Mouse (Mus musculus) neutrophil, adult 83 days (primary cell): ENCODE results near the gene Tsnaxip1. TPM values are rescaled to one million over a fixed set of nuclear protein-coding genes. Genes with fewer than 3 reads are reported as not detected.

Experiments used
- total RNA-seq, 2 experiments: library from RNA; stranded (reverse); gene quantifications; one replicate each; pipeline ENCODE4 v1.2.4; 2023

The Tsnaxip1 gene
- total RNA-seq = not detected

DNA sequence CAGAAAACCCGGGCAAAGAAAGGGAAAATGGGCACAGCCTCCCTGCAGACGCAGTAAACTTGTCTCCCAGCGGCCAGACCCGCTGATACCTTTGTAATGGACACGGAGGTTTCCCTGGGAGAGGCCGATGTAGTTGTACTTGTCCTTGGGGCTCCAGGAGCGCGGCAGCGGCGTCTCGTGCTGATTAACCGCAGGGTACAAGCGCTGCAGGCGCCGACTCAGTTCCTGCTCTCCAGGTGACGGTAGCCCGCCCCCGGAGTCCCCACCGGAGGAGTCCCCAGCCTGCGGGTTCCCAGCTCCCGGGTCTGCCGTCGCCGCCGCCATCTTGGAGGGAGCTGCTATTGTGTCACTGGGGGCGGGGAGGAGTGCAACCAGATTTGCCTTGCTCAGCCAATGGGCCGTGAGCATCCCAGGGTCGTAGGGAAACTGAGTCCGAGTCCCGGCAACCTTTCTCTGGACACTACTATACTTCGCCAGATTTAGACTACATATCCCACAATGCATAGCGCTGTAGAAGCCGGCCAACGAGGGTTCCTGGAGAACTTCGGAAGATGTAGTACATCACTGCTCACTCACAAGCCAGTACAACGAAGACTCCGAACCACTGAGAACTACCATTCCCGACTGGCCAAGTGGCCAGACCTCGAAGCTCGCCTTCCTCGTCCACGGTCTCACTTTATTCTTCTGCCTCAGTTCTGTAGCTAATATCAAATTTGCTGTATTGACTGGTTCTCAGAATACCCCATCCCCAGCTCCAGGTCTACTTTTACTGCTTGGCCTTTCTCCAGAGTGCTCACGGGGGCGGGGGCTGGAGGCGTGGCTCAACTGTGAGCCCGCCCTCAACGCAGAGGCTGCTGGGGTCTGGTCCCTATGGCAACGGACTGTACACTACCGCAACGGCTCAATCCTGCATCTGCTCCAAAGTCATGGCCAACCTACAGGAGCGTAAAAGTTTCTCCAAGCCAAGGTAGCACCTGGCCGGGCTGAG is at the start of gene Tsnaxip1, which contains the start of gene Ranbp10:
Tsnaxip1 (plus strand) TSS at position 871 of the 988 bp plus-strand sequence.
Ranbp10 (minus strand) TSS at position 490 of the 988 bp plus-strand sequence.

DNA sequence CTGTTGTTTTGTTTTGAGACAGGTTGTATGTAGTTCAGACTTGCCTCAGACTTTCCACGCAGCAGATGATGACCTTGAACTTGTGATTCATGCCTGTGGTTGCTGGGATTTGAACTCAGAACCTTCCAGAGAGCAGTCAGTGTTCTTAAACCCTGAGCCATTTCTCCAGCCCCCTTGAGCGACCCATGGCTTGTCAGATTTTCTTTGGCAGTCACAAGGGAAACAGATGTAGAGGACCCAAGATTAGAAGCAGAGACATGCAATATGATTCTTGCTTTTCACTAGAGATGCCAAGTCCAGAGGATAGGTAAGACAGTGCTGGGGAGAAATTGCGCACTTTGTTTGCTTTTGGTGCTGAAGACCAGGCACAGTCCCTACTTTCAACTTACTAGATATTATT is 25.6 kb downstream of the Tsnaxip1 start, which contains the start of gene Cenpt:
Cenpt (minus strand) TSS at position 101 of the 400 bp plus-strand sequence.

DNA sequence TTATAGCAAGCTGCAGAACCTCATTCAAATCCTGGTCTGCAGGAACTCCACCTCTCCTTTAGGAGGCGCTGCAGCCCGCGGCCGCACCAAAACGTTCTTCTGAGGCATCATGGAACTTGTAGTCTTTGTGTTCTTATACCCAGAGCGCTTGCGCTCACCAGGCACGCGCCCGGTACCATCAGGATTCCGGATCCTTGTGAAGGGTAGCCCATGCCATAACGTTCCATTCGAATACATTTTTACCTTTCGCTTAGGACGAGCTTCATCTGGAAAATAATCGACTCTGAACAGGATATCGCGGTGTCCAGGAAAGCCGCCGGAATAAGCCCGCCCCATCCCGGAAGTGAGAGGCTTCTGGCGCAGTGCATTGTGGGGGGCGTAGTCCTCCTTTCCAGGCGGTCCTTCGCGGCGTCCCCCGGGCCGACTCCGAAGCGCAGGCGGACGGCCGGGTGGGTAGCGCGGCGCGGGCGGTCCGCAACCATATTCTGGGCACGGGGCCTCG is 27.2 kb downstream of the Tsnaxip1 start, which contains the start of gene Thap11:
Thap11 (plus strand) TSS at position 418 of the 502 bp plus-strand sequence.

GRCm38 (mm10) chr8:105860143-105860981 is 32.8 kb downstream of the Tsnaxip1 start, which contains the start of gene Nutf2:
TSS of gene Nutf2 (plus strand) at chr8:105860580.

GRCm38 (mm10) chr8:105880754-105881520 is 53.4 kb downstream of the Tsnaxip1 start, which contains the start of gene Edc4:
TSS of gene Edc4 (plus strand) at chr8:105880881.

DNA sequence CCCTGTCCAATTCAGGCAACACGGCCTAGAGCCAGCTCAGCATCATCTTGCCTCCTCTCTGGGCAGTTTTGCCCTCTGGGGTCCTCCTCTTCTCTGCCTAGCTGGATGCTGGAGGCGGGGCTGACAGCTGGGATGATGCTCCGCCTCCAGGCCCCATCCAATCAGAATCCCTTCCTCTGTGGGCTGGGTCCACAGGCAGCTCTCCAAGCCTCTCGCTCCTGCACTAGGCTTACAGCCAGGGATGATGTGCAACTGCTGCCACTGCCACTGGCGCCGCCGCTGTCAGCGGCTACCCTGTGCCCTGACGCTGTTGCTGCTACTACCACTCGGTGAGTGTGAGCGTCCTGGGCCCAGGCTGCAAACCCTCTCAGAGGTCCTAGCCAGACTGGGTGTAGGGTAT is 65.8 kb downstream of the Tsnaxip1 start, which contains the start of gene Nrn1l:
Nrn1l (plus strand) TSS at position 229 of the 400 bp plus-strand sequence.

Other genes with a start within 250 kb of the Tsnaxip1 start
- gene Ripor1, start 222.5 kb upstream of the Tsnaxip1 start, total RNA-seq = 10 to 100 TPM; 16.3 to 18.2 TPM
- gene Ctcf, start 191.2 kb upstream of the Tsnaxip1 start, total RNA-seq = 100 to 1,000 TPM in 1 of 2 experiments, 10 to 100 TPM in 1; 89.8 to 102 TPM
- gene Agrp, start 190.3 kb upstream of the Tsnaxip1 start, total RNA-seq = under 1 TPM in 1 of 2 experiments, not detected in 1; 0.66 TPM
- gene Carmil2, start 141.5 kb upstream of the Tsnaxip1 start, total RNA-seq = 10 to 100 TPM in 1 of 2 experiments, 1 to 10 TPM in 1; 9.1 to 10.2 TPM
- 10 to 100 TPM; 28.2 to 31.5 TPM for gene Acd, start 126.6 kb upstream of the Tsnaxip1 start, total RNA-seq
- gene Pard6a, start 126.6 kb upstream of the Tsnaxip1 start, total RNA-seq = 1 to 10 TPM; 6.2 to 9.9 TPM
- not detected for gene 4933405L10Rik, start 120.1 kb upstream of the Tsnaxip1 start, total RNA-seq
- 10 to 100 TPM in 1 of 2 experiments, 1 to 10 TPM in 1; 8.0 to 10.5 TPM for gene Enkd1, start 119.5 kb upstream of the Tsnaxip1 start, total RNA-seq
- gene Gfod2, start 69.1 kb upstream of the Tsnaxip1 start, total RNA-seq = 1 to 10 TPM; 1.1 to 1.4 TPM
- gene Ranbp10, start 381 bp upstream of the Tsnaxip1 start, total RNA-seq = 10 to 100 TPM; 23.7 to 27.3 TPM
- gene Cenpt, start 25.5 kb downstream of the Tsnaxip1 start, total RNA-seq = 10 to 100 TPM; 15.2 to 21.5 TPM
- gene Thap11, start 27.4 kb downstream of the Tsnaxip1 start, total RNA-seq = 10 to 100 TPM; 35.7 to 39.1 TPM
- 10 to 100 TPM; 15.1 to 22.8 TPM for gene Nutf2, start 32.8 kb downstream of the Tsnaxip1 start, total RNA-seq
- 10 to 100 TPM; 36.1 to 38.5 TPM for gene Edc4, start 53.1 kb downstream of the Tsnaxip1 start, total RNA-seq
- gene Nrn1l, start 65.8 kb downstream of the Tsnaxip1 start, total RNA-seq = not detected
- gene Pskh1, start 72.7 kb downstream of the Tsnaxip1 start, total RNA-seq = 10 to 100 TPM; 12.3 TPM
- under 1 TPM; 0.42 to 0.68 TPM for gene Ctrl, start 106.1 kb downstream of the Tsnaxip1 start, total RNA-seq
- 10 to 100 TPM; 62.2 to 79.9 TPM for gene Psmb10, start 110.7 kb downstream of the Tsnaxip1 start, total RNA-seq
- under 1 TPM; 0.51 to 0.59 TPM for gene Lcat, start 115.7 kb downstream of the Tsnaxip1 start, total RNA-seq
- 1 to 10 TPM; 9.6 to 9.8 TPM for gene Slc12a4, start 138.4 kb downstream of the Tsnaxip1 start, total RNA-seq
- not detected for gene Dpep3, start 151.7 kb downstream of the Tsnaxip1 start, total RNA-seq
- 1 to 10 TPM; 7.5 to 9.8 TPM for gene Dus2, start 163.6 kb downstream of the Tsnaxip1 start, total RNA-seq
- gene Dpep2nb, start 178.2 kb downstream of the Tsnaxip1 start, total RNA-seq = not detected
- 1 to 10 TPM; 5.3 to 7.1 TPM for gene Ddx28, start 184.2 kb downstream of the Tsnaxip1 start, total RNA-seq
- gene Nfatc3, start 231.1 kb downstream of the Tsnaxip1 start, total RNA-seq = 10 to 100 TPM; 46.6 to 49.5 TPM